Mouse (Mus musculus): ENCODE data around the gene Gm49345.
A peak's percentile ranks its signal among the peaks of the same experiment; 100 is the strongest.

Gene Gm49345

GRCm38 (mm10) chr13:67637294-67638007 is at the start of gene Gm49345, which contains the start of gene Zfp729a:
TSS of gene Gm49345 (minus strand) at chr13:67637769.
TSS of gene Zfp729a (minus strand) at chr13:67637791.
- peak; percentile 85 for DNase-seq (ENCODE audit: low spot score)

GRCm38 (mm10) chr13:67686971-67687370 is 49.4 kb upstream of the Gm49345 start, which contains the start of gene Zfp738:
TSS of gene Zfp738 (minus strand) at chr13:67687071.
- DNase-seq (ENCODE audit: low spot score): no peak

- DNase-seq (ENCODE audit: low spot score): peak; percentile 1
Measured at GRCm38 (mm10) chr13:67683841-67684240, 46.3 kb upstream of the Gm49345 start.

GRCm38 (mm10) chr13:67682959-67683735 is 45.6 kb upstream of the Gm49345 start:
- peak; percentile 86 for DNase-seq (ENCODE audit: low spot score)

GRCm38 (mm10) chr13:67674902-67675301 is 37.3 kb upstream of the Gm49345 start:
- no peak for DNase-seq (ENCODE audit: low spot score)

GRCm38 (mm10) chr13:67652496-67652895 is 14.9 kb upstream of the Gm49345 start:
- DNase-seq (ENCODE audit: low spot score): no peak

GRCm38 (mm10) chr13:67610108-67610507 is 27.5 kb downstream of the Gm49345 start:
- peak; percentile 4 for DNase-seq (ENCODE audit: low spot score)

GRCm38 (mm10) chr13:67609066-67609876 is 28.3 kb downstream of the Gm49345 start, which contains the start of gene Zfp729b:
TSS of gene Zfp729b (minus strand) at chr13:67609707.
- DNase-seq (ENCODE audit: low spot score): peak; percentile 79

GRCm38 (mm10) chr13:67572591-67573189 is 64.9 kb downstream of the Gm49345 start:
- DNase-seq (ENCODE audit: low spot score): no peak

- DNase-seq (ENCODE audit: low spot score): no peak
Measured at GRCm38 (mm10) chr13:67553730-67554129, 83.8 kb downstream of the Gm49345 start, which contains the start of gene Zfp748. TSS of gene Zfp748 (minus strand) at chr13:67553830.

GRCm38 (mm10) chr13:67552505-67553346 is 84.8 kb downstream of the Gm49345 start:
- peak; percentile 81 for DNase-seq (ENCODE audit: low spot score)

- no peak for DNase-seq (ENCODE audit: low spot score)
Measured at GRCm38 (mm10) chr13:67545941-67546340, 91.6 kb downstream of the Gm49345 start.
